Mouse (Mus musculus) adrenal gland, adult 18-20 months (tissue): ENCODE measurements around the gene Gatb. TPM values are rescaled to one million over a fixed set of nuclear protein-coding genes. Genes with fewer than 3 reads are reported as not detected.

Experiments used
- DNase-seq, 2 experiments: peaks; one replicate each; pipeline ENCODE4 v3.0.0; 2021 to 2022; ENCODE audit warnings: low spot score in 2 of 2
- total RNA-seq, 2 experiments: library from RNA; stranded (reverse); gene quantifications; 1 replicate in 1 of 2; 2 replicates in 1 of 2; pipeline ENCODE4 v1.2.3; 2021

Gatb gene
- total RNA-seq, 2 experiments from 2014 or later, result 47.1 to 52.0 TPM

- no peak for DNase-seq
These were observed 79.1 kb downstream of the Gatb start for GRCm38 (mm10) chr3:85652727-85653665.

GRCm38 (mm10) chr3:85655538-85655937 lies 81.6 kb downstream of the Gatb start:
- no peak for DNase-seq

GRCm38 (mm10) chr3:85659681-85660080 lies 85.8 kb downstream of the Gatb start:
- DNase-seq, result no peak

GRCm38 (mm10) chr3:85661926-85662813 lies 88.3 kb downstream of the Gatb start:
- no peak for DNase-seq

- no peak for DNase-seq
These were observed 89.9 kb downstream of the Gatb start for GRCm38 (mm10) chr3:85663826-85664225.

GRCm38 (mm10) chr3:85664591-85665171 lies 90.8 kb downstream of the Gatb start:
- no peak for DNase-seq

GRCm38 (mm10) chr3:85666166-85666565 lies 92.2 kb downstream of the Gatb start:
- no peak for DNase-seq

- no peak for DNase-seq
These were observed 92.8 kb downstream of the Gatb start for GRCm38 (mm10) chr3:85666736-85667135.

- no peak for DNase-seq
These were observed 93.8 kb downstream of the Gatb start for GRCm38 (mm10) chr3:85667683-85668082.

GRCm38 (mm10) chr3:85669844-85670243 lies 95.9 kb downstream of the Gatb start:
- no peak for DNase-seq

GRCm38 (mm10) chr3:85677133-85677532 lies 103.2 kb downstream of the Gatb start:
- DNase-seq, result no peak

GRCm38 (mm10) chr3:85677952-85678351 lies 104.0 kb downstream of the Gatb start:
- DNase-seq, result no peak

GRCm38 (mm10) chr3:85679312-85679933 lies 105.5 kb downstream of the Gatb start:
- DNase-seq, result no peak

GRCm38 (mm10) chr3:85679960-85680359 lies 106.0 kb downstream of the Gatb start:
- DNase-seq, result no peak

- no peak for DNase-seq
These were observed 107.2 kb downstream of the Gatb start for GRCm38 (mm10) chr3:85681136-85681535.

GRCm38 (mm10) chr3:85683618-85684017 lies 109.7 kb downstream of the Gatb start:
- DNase-seq, result no peak

GRCm38 (mm10) chr3:85685271-85685670 lies 111.4 kb downstream of the Gatb start:
- no peak for DNase-seq

GRCm38 (mm10) chr3:85688341-85688740 lies 114.4 kb downstream of the Gatb start:
- DNase-seq, result no peak

- no peak for DNase-seq
These were observed 117.2 kb downstream of the Gatb start for GRCm38 (mm10) chr3:85691134-85691533.

GRCm38 (mm10) chr3:85693013-85693412 lies 119.1 kb downstream of the Gatb start:
- no peak for DNase-seq

GRCm38 (mm10) chr3:85695056-85695455 lies 121.1 kb downstream of the Gatb start:
- no peak for DNase-seq
